Mouse (Mus musculus) lung, postnatal 14 days (tissue): ENCODE measurements around the gene Gm28230.
A peak's percentile ranks its signal among the peaks of the same experiment; 100 is the strongest.

ENCODE experiments used
- DNase-seq: peaks from one replicate; pipeline ENCODE4 v3.0.0; 2021

Gm28230 gene

DNA sequence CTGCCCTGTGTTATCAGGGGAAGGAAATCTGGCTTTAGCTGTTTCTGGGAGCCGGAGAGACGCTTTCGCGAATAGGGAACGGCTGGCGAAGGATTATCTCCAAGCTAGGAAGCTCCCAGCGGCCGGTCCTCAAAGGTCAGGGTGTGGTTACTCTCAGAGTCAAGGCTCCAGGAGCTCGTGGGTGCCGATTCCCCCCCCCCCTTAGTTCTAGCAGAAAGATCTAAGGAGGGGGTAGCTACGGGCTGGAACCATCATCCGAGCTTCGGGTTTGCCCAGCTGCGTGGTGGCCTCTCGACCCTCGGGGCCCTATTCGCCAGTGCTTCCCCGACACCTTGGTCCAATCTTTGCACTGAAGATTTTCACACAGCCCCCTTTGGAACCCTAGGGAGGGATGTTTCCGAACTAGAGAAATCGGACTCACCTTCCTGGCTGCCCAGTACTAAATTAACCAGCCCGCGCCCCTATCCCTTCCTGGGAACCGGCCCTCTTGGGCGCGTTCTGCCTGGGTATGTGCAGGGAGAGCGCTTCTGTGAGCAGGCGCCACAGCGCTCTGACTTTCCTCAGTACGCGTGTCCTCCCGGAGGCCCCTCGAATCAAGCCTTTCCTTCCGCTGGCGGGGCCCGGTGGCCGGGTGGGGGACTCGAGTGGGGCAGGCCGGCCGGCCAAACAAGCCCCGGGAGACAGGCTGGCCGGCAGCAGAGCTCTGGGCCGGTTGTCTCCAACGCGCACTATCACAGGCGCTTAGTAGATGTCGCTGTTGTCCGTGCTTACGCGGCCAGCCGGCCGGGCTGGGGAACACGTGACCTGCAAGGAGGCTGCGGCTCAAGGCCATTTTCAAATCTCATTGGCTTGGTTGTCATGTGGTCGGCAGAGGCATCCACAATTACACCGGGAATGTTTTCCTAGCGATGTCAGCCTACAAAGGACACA lies 35.2 kb upstream of the Gm28230 start, which contains the start of gene Hoxd10:
TSS of gene Hoxd10 (plus strand) at position 903 of the 930 bp plus-strand sequence.
- no peak for DNase-seq

DNA sequence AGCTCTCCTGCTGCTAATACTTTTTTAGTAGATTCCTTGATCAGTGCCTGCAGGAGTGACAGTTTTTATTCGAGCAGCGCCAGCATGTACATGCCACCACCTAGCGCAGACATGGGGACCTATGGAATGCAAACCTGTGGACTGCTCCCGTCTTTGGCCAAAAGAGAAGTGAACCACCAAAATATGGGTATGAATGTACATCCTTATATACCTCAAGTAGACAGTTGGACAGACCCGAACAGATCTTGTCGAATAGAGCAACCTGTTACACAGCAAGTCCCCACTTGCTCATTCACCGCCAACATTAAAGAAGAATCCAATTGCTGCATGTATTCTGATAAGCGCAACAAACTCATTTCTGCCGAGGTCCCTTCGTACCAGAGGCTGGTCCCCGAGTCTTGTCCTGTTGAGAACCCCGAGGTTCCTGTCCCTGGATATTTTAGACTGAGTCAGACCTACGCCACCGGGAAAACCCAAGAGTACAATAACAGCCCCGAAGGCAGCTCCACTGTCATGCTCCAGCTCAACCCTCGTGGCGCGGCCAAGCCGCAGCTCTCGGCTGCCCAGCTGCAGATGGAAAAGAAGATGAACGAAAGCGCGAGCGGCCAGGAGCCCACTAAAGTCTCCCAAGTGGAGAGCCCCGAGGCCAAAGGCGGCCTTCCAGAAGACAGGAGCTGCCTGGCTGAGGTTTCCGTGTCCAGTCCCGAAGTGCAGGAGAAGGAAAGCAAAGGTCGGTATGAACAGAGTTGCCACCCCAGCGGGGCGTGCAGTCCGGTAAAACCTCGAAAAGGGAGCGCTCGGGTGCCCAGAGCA lies 34.3 kb upstream of the Gm28230 start:
- DNase-seq: no peak

DNA sequence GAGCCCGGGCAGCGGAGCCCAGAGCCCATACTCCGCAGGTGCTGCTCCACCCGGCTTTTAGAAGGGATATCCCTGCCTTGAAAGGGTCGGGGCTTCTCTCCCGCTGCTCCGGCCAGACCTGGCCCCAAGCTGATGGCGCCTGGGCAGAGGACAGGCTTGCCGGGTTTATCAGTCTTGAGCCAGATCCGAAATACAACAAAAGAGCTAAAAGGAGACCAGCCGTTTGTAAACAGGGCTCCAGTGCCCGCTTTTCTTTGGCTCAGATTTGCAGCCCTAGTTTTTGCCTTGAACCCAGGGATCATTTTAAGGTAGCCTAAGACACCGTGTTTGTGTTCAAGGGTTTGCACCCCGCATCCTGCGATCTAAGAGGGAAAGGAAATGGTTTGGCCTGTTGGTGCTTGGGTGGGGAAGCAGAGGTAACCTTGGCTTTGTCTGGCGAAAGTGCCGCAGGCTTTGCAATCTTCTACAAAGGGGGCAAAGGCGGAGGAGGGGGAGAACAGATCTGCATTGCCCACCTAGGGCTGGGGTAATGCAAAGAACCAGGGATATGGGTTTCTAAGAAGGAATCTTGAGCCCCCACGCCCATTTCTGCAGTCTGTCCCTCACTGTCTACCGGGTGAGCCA lies 33.6 kb upstream of the Gm28230 start:
- no peak for DNase-seq

DNA sequence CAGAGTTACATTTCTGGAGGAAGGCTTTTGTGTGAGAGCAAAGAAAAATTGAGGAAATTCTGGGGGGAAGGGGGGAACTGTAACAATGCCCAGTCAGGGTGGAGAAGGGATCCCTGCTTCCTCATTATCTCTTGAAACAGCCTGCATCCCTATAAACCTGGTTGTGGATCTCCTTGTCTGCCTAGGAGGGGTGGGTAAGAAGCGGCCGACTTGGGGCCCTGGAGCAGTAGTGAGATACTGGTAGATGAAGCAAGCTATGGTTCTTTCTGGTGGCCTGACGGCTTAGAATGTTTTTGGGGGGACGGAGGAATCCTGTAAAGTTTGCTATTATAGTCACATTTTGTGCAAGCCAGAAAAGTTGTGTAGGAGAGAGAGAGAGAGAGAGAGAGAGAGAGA lies 33.1 kb upstream of the Gm28230 start:
- DNase-seq: no peak

DNA sequence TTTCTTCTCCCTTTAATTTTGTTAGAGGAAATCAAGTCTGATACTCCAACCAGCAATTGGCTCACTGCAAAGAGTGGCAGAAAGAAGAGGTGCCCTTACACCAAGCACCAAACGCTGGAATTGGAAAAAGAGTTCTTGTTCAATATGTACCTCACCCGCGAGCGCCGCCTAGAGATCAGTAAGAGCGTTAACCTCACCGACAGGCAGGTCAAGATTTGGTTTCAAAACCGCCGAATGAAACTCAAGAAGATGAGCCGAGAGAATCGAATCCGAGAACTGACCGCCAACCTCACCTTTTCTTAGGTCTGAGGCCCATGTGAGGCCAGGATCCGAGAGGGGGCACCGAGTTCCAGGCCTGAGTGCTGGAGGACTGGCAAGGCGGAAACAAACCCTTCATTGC lies 32.5 kb upstream of the Gm28230 start:
- DNase-seq: no peak

DNA sequence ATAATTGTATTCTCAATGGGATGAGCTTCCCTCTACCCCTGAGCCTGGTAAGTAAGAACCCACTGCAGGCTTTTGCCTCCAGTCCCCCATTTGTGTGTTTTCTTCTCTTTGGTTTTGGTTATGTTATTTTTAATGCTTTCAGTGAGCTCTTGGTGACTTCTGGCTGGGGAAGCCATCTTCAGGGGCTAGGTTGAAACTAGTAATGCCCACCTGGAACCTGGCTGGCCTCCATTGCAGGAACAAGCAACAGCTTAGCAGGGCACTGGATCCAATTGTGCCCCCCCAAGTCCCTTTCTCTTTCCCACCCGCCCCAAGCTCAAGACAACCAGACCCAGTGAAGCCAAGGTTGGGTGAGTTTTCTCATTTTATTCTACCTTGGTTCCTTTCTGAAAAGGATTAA lies 31.1 kb upstream of the Gm28230 start:
- DNase-seq: no peak

DNA sequence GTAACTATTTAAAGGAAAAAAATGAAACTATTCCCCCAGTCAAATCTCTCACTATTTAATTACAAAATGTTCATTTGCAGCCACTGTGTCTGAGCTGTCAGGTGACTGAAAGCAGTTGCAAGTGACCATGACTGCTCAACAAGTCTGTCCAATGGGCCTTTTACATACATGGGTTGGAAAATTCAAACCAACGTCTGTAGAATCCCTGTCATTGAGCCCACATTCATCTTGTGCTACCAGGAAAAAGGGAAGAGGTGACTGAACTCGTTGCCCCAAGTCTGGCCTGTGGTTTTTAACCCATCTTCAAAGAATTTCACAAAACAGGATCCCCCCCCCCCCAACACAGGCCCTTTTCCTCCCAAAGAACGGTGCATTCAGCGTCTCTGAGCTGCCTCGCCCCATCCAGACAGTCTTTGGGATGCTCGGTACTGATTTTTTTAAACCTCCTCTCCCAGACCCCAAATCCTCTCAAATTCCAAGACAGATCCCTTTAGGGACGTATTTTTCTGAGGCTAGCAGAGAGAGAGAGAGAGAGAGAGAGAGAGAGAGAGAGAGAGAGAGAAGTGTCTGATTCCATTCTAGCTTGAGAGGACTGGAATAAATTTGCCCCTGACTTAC lies 30.6 kb upstream of the Gm28230 start:
- no peak for DNase-seq

DNA sequence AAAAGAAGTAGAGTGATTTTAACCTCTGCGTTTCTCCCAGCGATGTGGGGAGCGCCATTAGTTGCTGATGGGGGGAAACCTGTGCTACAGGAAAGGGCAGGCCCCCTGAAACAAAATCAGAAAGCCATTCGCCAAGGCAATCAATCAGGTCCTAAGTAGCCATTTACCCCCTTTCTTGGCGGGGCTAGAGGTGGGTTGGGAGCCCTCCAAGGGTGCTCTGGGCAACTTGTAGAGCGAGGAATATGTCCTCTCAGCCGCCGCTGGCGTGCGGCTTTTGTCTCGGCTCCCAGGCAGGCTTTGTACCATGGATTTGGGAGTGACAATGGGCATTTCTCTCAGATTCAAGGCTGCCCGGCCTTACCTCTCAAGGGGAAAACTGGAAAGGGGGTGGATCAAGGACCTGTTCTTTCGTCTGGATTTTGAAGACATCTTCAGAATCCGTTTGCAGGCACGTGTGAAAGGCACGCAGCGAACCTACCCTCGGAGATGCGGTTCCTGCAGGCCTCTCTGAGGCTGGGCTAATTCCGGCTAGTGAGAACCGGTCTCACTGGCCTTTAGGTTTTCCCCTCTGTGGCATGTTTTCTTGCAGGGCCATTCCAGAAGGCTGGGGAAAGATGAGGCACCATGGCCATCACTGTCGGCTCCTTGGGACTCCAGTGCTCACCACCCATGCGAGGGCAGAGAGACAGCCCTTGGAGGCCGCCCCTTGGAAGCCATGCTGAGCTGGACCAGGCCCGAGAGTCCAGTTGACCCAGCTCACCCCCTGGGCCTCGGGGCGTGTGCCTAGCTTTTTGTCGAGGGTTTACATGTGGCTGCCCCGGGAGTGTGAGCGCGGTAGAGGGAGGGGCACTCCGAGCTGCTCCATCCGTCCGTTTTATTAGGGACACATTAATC lies 29.8 kb upstream of the Gm28230 start:
- no peak for DNase-seq

DNA sequence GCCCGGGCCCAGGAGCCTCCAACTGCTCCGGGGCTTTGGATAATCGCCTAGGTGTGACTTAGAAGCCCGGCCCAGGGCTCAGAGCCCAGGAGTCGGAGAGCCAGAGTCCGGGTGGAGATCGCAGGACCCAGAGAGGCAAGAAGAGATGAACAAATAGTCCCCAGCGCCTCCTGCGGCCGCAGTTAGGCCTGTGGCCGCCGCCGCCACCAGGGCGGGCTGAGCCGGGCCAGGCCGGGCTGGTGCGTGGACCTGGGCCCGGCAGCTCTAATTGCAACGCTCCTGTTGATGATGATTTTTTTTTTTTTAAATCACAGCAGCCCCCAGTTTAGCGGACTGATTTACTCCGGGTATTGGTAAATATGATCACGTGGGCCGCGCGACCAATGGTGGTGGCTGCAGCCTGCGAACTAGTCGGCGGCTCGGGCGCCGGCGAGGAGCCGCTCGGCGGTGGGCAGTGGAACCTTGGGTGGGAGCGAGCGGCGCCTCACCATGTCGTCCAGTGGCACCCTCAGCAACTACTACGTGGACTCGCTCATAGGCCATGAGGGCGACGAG lies 28.9 kb upstream of the Gm28230 start, which contains the start of gene Hoxd9:
TSS of gene Hoxd9 (plus strand) at position 161 of the 555 bp plus-strand sequence.
- DNase-seq: no peak

DNA sequence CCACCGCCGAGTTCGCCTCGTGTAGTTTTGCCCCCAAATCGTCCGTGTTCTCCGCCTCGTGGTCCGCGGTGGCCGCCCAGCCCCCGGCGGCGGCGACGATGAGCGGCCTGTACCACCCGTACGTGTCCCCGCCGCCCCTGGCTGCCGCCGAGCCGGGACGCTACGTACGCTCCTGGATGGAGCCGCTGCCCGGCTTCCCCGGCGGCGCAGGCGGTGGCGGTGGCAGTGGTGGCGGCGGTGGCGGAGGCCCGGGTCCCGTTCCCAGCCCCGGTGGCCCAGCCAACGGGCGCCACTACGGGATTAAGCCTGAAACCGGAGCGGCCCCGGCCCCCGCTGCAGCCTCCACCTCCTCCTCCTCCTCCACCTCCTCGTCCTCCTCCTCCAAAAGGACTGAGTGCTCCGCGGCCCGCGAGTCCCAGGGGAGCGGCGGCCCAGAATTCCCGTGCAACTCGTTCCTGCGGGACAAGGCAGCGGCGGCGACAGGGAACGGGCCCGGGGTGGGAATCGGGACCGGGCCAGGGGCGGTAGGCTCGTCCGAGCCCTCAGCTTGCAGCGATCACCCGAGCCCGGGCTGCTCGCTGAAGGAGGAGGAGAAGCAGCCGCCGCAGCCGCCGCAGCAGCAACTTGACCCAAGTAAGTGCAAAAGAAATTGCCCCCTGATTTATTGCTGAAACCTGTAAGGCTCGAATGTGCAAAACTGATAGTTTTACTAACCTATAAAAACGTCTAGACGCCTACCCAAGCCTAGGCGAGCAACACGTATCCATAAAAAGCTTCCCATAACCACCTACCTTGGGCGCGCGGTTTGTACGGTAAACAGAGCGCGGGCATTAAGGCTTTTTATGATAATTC lies 28.1 kb upstream of the Gm28230 start:
- DNase-seq: no peak

DNA sequence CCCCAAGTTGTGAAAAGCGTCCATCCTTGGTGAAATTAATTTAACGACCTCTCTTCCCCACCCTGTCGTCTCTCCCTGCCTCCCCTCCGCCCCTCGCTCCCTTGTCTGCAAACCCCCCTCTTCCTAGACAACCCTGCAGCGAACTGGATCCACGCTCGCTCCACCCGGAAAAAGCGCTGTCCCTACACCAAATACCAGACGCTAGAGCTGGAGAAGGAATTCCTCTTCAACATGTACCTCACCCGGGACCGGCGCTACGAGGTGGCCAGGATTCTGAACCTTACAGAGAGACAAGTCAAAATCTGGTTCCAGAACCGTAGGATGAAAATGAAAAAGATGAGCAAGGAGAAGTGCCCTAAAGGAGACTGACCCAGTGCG lies 27.5 kb upstream of the Gm28230 start:
- no peak for DNase-seq

DNA sequence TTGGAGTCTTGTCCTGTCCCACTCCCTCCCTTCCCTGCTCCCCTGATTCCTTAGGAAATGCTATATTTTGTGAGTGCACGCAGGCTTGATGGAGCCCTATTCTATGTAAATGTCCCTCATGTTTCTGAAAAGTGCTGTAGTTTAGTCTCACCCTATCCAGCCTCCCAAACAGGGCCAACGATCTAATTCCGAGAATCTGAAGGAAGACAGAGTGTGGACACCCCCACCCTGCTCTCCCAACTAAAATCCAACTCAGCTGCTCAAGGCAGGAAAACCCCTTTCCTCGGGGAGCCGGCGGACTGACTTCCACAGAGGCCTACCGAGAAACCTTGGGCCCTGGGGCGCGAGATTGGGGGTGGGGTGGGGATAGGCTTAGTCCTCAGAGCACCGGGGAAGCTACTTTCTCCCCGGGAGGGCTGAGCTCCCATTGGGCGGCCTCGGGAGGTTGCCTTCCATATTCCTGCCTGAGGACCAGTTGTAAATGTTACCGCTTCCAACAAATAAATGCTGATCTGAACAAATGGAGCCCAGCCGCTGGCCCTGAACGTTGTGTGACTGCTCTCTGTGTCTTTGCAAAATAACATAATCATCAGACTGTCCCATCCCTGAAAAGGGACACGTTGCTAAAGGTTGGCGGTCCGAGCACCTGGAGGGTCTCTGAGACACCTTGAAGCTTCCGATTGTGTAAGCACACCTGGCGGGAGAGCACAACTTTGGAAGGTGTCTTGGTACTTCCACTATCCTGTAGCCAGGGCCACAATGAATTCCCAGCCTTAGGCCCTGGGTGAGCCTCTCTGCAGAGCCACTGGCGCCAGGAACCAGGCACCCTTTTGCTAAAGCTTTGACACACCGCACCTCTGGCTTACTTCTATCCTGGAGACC lies 26.6 kb upstream of the Gm28230 start:
- no peak for DNase-seq

DNA sequence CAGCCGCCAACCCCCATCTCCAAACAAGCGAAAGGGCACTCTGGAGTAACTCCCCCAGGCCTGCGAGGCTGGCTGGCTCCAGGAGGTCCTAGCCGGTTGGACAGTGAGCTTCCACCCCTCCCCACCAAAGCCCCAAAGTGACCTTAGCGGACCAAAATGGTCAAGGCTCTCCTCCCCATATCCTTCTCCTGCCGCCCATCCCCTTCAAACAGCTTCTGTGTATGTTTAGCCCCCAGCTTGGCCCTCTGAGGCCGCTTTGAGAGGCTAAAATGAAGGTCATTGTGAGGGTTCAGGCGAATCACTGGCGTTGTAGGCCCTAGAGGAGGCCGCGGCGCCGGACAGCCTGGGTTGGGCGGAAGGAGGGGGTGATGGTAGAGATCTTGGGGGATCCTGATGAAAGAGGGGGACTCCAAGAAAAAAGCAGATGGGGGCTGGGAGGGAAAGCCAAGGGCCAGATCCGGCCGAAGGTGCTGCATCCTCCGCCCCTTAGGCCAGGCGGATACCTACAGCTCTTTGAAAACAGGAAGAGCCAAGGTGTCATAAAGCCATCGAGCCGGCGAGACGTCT lies 25.9 kb upstream of the Gm28230 start:
- no peak for DNase-seq

DNA sequence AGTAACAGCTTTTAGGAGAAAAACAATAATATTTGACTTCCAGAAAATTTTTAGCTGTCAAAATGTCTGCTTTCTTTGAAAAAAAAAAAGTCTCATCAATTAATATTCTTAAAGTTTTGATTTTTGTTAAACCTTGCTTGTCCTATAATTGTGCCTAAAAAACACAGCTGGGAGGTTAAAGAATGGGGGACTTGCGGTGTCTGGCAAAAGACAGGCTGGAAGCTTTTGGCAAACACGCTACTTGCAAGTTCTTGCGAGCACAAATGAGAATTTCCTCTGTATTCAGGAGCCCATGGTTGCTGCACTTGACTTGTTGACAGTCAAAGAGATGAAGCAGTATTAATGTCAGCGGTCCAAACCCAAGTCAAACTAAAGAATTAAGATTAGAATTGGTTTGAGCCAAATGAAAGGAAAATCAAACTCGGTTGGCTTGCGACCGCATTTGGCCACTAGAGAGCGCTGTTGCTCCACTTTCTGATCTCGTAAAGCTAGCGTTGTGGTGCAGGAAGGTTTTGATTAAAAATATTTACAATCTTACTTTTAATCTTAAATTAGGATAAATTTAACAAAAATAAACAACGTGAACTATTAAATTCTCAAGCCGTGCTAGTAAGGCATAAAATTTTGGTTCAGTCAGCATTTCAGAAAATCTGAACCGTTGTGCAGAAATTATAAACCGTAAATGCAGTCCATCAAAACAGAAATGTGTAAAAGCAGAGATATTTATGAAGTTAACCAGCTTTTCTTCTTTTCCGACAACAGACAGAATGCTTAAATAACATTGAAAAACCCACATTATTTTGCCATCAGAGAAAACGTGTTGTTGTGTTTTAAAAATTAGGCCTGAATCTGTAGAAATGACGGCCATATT lies 24.3 kb upstream of the Gm28230 start:
- peak; percentile 86 for DNase-seq

DNA sequence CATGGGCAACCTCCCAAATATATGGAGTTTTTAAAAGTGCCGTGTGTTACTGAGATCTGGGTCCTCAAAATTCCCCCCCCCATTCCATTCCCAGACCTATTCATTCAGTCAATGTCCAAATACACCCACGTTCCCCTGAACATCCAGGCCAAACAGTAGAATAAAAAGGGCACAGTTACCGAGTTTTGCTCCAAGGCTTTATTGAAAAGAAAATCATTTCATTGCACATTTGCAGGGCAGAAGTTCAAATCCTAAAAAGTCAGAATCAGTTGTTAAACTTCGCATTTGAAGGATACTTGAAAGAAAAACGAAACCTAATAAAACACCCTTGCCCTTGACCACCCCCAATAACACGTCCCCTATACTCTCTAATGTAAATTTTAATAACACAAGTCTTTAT lies 23.7 kb upstream of the Gm28230 start:
- no peak for DNase-seq

DNA sequence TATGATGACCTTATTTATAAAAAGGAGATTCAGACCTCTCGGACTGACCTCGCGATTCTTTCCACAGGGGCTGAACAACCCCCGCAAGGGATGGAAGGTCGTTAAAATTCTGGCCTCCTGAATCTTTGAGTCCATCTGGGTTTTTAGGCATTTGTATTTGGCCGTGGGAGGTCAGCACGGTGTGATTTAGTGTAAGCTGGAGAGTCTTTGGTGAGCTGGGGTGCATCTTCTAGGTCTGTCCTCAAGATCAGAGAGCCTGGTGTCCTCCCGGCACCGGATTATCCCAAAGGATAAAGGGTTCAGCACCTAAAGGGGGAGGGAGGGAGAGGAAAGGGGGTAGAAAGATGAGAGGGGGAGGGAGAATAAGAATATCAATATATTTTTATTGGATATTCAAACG lies 23.2 kb upstream of the Gm28230 start:
- DNase-seq: no peak

DNA sequence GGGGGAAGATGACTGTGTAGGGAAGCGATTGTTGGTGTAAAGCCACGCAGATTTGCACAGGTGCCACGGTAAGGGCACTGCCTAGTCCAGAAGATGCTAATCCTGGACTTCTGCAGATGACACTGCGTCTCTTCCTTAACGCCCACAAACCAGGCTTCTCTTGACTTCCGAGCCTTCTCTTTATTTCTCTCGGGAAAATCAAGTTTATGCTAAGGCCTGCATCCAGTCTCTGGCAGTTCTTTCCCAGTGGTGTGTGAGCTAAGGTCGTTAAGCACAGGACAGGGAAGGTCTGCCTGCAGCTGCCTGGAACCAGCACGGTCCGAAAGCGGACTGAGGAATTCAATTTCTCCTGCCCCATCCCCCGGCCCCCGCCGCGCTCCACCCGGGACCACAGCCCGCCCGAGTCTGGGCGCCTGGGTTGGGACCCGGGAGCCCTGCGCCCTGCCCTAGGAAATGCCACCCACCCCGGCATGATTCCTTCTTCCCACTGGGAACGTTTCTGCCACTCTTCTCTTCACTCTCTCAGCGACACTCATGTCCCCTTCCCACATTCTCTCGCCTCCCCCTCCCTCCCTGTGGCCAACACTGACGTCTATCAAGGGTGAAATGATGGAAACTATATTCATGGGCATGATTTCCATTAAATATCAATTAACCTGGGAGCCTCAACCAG lies 22.7 kb upstream of the Gm28230 start:
- DNase-seq: no peak
